Mouse (Mus musculus): ENCODE measurements at regions not wholly inside any gene's neighbourhood (a gene's known extent, or its start where the extent isn't known, plus 50 kb on each side); places are given as distances from the start of the nearest gene placed in this dataset.

GRCm38 (mm10) chr10:60888541-60888940, 57.2 kb upstream of the Unc5b start:
- DNase-seq = peak; percentile 29 to 68

GRCm38 (mm10) chr10:60885348-60886275, 54.2 kb upstream of the Unc5b start:
- no peak for DNase-seq

- DNase-seq = no peak
Measured at GRCm38 (mm10) chr10:60884806-60885205, 53.4 kb upstream of the Unc5b start.

Measured in lung, postnatal 4 days (tissue).